Mouse (Mus musculus) WW6 (cell line): Measurements from ENCODE around the gene Adcy10.

Experiments used
- DNase-seq: peaks from one replicate; pipeline ENCODE4 v3.0.0-alpha.2; 2013; ENCODE audit warnings: low read depth, low spot score

The Adcy10 gene

DNA sequence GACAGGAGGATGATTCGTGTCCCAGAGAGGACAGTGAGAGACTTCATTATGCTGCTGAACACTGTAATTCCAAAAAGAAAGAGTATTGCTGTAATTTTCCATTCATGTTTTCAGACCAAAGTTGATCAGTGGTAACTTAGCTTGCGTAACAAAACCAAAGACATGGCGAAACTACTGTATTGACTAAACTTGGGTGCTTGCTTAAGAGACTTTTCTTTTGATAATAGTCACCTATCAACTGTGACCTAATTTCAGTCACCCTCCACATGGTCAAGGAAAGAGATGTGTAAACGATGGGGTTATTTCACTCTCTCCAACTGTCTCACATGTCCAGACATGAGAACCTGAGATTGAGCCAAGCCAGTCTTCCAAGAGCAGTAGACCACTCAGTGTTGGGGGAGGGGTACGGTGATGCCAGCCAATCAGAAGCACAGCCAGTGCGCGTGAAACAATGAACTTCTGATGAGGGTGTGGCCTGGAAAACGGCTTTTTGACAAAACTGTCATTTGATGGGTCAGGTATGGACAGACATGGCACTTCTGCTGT, at the start of gene Adcy10:
Adcy10 (plus strand) TSS at position 496 of the 546 bp plus-strand sequence.
- DNase-seq = no peak

DNA sequence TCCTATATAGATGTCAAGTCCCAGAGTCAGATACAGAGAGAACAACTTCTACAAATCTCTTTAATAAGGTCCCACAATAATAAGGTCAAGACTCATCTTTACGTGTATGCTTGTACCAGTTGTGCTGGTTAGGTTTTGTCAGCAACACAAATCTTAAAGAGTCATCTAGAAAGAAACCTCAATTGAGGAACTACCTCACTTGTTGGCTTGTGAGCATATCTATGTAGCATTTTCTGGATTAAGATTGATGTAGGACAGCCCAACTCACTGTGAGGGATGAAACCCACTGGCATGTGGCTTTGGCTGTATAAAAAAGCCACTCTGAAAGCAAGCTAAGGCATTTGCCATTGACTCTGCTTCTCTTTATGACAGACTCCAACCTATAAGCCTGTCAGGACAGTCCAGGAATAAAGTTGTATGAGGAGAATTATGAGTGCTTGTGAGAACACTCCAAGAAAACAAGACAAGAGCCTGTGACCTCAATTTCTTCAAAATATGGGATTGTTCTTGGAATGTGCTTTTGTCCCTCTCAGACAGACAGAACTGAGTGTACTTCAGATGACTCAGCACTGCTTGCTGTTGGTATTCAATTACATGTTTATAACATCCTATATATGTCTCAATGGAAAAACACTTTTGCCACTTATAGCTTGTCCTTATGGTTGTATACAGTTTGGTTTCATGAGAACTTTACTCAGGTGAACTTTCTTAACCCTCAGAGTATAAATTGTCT, 46.5 kb upstream of the Adcy10 start:
- DNase-seq = no peak

DNA sequence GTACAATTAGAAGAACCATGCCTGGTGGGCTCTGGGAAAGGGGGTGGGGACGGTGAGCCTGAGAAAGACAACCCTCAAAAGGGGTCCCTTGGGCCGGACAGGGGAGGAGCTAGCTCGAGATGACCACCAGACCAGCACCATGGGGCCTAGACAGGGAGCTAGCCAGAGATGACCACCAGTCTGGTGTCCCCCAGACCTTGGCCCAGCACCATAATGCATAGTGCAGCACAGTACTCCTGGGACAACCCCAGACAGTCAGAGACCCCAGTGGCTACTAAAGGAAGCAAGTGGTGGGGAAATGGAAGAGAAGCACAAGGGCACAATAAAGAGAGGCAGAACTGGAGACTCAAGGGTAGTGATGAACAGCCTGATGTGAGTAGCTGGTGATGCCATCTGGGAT, 44.2 kb upstream of the Adcy10 start:
- DNase-seq = no peak

DNA sequence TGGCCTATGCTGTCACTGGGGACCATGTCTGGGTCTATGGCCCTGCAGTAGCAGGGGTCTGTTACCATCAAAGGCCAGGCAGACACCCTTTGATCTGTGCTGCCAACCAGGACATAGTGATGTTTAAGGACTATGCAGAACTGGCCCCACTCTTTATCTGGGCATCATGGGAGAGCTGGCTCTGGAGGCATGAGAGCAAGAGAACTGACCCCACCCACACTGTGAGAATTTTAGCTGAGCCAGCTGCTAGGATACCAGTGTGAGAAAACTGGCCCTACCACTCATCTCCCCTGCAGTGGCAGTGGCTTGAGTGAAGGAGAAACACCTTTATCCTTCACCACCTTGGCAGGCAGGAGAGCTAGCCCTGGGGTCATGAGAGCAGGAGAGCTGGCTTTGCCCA, 43.8 kb upstream of the Adcy10 start:
- DNase-seq = no peak

DNA sequence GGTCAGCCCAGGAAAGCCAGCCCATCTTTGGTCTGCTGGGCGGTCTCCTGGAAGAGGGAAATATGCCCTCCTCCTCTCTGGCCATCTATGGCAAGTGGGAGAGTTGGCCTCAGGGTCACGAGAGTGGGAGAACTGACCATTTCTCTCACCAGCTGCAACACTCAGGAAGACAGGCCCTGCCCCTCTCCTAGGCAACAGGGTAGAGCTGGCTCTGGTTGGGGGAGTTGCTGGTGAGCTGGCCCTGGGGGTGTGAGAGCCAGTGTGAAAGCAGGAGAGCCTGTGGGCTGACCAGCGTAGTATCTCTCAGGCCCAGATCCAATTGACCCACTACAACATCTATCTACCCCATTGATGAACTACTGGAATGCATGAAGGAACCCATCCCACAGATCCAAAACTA, 43.3 kb upstream of the Adcy10 start:
- no peak for DNase-seq

DNA sequence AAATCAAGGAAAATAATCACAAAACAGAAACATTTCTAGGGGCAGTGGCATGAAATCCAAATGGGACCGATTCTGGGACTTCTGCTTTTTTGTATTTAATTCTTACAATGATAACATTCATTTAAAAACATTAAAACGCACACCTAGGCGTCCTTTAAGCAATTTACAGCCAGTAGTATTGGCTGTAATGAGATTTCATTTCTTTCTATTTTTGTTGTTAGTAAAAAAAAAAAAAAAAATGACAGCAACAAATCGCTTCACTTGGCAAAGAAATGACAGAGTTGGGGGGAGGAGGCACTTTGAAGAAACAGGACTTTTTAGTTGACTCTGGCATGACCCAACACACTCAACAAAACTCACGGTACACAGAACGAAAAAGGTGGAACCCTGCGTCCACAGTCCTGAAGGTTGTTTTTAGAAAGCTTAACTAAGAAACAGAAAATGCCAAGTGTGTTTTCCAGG, 25.9 kb upstream of the Adcy10 start:
- DNase-seq = no peak

DNA sequence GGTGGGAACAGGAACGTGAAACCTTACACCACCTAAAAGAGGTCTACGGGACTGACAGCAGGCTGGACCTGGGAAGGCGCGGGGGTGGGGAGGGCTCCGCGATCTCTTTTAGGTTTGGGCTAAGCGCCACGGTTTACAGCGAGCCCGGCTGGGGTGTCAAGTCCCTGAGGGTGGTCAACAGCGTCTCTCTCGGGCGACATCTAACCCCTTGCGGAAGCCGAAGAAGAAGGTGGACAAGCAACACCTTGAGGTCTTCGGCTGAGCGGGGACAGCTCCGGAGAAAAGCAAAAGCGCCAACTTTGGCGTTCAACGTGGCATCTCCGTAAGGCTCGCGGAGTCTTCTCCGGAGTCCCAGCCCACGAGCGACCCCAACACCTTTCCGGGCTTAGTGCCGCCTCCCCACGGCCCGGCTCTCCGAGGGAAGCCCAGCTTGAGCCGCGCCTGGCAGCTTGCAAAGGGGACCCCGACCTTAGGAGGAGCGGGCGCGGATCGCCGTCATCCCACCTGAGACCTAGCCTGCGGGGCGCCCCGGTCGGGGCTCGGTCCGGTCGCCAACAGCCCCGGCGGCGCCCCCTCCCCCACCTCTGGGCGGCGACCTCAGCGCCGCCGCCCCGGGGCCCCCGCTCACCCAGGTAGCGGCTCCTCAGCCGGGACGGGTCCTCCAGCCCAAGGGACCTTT, 25.3 kb upstream of the Adcy10 start:
- peak; percentile 20 for DNase-seq

DNA sequence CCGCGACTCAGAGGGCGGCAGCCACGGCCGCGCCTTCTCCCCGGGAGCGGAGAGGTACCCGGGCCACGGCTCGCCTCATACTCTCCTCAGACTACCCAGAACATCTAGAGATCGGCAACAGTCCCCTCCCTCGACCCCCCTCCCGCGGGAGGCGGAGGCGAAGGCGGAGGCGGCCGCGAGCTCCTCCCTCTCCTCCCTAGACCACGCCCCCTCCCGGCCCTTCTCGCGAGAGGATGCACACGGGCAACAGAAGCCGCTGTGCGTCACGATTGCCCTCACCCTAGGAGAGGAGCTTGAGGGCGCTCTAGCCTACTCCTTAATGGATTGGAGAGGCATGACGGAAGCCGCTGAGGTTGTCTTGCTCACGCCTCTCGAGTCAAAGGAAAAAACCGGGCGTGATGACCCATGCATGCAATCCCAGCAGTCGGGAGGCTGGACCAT, 24.6 kb upstream of the Adcy10 start, which contains the start of the genes Dcaf6 and Mpc2:
Dcaf6 (minus strand) TSS at position 116 of the 441 bp plus-strand sequence.
Mpc2 (plus strand) TSS at position 278 of the 441 bp plus-strand sequence.
- DNase-seq = peak; percentile 91

DNA sequence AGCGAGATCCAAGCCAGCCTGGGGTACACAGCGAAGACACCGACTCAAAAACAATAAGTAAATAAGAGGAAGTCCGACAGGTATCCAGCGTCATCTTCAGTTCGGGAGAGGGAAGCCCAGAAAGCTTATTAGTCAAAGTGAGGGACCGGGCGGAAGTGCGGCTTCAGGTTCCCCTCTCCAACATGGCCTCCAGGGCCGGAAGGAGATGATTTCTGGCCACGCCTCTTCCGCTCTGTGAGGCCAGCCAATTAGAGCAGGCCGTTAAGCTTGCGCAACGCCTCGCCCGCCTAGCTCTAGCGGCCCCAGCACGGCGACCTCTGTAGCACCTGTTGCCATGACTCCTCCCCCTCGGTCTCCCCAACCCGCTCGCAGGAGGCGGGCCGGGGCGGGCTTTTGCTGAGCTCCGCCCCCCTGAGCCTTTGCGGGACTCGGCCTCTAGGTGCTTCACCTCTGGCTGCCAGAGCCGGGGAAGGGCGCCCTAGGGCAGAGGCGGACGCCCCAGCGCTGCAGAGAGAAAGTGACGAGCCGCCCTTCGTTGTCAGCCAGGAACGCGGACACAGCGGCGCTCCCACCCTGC, 24.1 kb upstream of the Adcy10 start:
- peak; percentile 97 for DNase-seq

DNA sequence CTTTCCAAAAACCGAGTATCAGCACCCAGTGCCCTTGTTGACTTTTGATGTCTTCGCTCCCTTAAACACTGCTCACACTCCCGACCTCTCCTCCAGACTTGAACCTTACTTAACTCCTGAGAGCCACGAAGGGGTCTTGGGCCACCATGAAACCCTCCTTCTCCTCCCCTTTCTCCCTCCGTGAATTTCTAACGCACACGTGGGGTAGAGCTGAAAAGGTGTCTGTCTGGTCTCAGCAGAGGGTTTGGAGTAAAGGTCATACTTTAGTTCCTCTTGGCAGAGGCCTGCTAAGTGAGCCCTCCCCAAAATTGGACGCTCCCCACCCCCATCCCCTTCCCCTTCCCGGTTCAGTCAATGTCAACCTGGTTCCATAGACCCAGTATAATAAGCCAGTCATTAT, 23.3 kb upstream of the Adcy10 start:
- no peak for DNase-seq

DNA sequence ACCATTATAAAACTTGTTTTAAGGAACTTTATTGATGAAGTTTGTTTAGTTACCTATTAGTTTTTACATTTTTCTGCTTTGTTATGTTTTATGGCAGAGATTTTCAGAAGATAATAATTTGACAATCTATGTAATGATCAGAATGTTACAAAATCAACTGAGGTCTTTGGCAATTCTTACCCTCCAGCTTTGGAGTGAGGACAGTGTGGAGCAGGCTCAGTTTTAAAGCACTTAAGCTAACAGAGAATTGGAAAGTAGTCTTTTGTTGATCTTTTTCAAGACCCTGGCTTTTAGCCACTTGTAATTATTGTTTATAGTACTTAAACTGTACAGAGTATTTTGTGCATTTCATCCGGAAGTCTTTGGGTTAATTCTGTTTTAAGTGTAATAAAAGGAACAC, 22.1 kb upstream of the Adcy10 start:
- no peak for DNase-seq

DNA sequence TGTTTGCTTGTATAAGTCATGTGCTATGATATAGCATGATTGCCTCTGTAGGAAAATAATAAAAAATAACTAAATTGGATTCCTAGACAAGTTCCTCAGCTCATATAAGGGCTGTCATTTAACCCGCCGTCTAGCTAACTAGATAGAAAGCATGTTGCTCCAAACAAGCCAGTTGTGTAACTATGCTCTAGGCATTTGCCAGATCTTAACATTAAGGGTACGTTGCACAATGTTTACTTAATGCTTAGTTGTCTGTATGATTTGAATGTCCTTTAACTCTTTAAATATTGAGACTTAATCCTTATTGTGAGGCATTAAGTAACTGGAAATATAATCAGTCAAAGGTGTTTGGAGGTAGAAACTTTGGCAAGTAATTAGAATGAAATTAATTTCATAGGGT, 20.4 kb upstream of the Adcy10 start:
- no peak for DNase-seq

DNA sequence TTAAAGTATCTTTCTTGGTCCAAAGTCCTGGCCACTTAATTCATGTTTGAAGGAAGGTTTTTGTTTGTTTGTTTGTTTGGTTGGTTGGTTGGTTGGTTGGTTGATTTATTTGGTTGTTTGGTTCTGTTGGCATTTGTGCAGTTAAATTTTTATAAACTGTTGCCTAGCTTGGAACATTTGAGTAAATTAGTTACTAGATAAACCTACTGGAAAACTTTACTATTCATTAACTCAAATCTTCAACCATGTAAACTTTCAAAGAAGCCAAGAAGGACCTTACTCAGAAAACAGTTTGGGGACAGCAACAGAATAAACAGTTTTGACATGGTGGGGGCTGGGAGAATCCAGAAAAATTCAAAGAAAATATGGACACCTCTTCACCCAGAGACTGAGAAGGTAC, 16.0 kb upstream of the Adcy10 start:
- DNase-seq = no peak

DNA sequence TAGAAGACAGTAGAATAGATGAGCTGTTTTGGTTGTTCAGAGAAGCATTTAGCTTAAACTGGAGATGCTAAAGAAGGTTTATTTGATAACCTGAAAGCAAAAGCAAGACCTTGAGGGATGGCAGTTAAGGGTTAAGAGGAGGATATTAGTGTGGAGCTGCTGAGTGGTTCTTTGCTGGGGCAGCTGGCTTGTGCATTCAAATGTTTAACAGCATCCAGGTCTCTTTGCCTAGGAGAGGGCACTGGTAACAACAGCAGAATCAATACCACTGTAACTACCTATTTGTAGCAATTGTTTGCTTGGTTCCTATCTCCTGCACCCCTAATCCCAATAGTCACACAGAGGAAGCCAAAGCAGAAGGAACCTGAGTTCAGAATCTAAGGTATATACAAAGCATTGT, 15.3 kb upstream of the Adcy10 start:
- no peak for DNase-seq

DNA sequence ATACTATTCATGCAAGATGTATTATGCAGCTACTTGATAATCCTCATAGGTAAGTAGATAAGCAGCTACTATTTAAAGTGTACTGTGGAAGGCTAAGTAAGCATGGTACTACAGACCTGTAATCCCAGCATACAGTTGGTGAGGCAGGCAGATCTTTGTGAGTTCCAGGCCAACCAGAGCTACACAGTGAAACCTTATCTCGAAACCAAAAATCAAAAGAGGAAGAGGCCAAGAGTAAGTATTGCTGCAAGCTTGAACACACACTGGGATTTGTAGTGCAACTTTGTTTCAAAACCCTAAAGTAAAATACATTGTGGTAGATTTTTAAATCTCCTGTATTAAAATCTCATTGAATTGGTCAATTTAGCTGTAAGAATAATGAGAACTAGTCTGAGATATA, 13.5 kb upstream of the Adcy10 start:
- DNase-seq = no peak

DNA sequence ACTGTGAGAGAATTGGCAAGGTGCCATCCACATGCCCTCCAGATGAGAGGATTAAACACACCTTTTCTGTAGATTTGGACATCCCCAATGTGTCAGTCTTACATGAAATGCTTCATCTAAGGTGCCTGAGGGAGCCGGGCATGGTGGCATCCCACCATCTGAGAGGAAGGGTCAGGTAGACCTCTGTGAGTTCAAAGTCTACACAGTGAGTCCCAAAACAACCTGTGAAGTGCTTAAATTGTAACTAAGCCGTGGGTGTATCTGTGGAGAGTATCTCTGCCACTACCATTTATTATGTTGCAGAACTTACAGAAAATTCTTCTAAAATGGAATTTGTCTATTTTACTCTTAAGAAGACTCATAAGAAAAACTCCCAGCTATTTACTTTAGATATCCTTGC, 1.1 kb downstream of the Adcy10 start:
- no peak for DNase-seq

DNA sequence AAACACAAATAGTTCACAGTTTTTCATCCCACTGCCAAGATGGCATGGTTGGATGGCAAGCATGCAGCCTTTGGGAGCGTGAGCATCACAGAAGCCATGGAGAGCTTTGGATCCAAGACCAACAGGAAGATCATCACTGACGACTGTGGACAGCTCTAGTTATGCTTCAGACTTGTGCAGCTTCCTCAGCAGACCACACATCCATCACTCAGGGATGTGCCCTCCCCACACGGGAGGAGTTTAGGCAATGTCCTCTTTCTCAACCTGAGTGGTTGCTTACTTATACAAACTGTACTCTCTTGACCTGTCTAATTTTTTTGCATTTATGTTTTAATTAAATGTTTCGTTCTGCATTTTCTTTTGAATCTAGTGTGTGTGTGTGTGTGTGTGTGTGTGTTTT, 4.2 kb downstream of the Adcy10 start:
- no peak for DNase-seq

DNA sequence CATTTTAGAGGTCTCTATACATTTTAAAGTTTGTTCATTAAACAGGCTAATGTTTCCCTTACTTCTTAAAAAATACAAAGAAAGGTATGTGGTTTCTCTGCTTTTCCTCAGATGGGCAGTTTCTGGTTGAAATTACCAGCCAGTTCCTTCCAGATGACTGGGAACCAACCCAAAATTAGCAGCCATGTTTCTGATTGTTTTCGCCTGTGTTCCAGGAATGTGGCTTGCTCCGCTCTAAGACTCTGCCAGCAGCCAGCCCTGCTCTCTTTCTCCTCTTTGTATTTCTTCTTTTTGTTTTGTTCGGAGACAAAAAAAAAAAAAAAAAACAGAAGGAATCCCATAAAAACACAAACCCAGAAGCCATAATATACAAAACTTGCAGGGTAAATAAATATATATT, 13.9 kb downstream of the Adcy10 start:
- DNase-seq = no peak

DNA sequence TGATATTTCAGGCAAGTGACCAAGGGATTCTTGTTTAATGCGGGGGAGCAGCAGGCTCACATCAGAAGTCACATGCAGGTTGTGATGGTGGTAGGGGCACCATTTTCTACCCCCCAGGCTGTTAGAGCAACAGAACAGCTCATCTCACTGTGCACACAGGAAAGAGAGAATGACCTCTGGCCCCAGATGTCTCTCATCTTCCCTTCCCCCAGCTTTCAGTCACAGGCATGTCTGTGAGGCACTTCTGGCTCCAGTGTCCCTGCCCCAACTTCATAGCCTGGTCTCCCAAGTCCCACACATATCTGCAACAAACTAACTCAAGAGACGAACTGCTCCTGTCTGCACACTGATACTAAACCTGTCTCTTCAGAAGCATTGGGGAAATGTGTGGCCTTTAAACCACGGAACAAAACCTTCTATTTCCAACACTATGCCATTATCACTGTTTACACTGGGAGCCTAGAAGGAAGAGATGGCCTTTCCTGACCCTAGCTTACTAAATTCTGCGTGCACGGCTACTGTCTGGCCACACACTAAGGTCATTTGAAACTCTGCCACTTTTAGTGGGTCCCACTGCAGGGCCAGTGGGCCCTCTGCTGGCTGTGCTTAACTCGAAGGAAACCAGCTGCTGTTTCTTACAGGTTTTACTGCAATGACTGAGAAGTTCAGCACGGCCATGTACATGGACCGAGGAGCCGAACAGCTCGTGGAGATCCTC, 18.5 kb downstream of the Adcy10 start:
- no peak for DNase-seq

DNA sequence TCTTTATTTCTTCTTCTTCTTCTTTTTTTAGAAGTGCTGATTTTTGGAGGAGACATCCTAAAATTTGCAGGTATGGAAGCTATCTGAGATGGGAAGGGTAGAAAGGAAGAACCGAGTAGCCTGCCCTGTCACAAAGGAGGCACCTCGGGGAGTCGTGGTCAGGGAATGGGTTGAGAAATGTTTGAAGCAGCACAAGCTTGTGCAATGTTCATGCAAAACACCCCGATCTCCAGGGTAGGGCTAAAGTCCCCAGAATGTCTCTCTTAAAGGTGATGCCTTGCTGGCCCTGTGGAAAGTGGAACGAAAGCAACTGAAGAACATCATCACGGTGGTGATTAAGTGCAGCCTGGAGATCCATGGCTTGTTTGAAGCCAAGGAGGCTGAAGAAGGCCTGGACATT, 21.3 kb downstream of the Adcy10 start:
- no peak for DNase-seq

DNA sequence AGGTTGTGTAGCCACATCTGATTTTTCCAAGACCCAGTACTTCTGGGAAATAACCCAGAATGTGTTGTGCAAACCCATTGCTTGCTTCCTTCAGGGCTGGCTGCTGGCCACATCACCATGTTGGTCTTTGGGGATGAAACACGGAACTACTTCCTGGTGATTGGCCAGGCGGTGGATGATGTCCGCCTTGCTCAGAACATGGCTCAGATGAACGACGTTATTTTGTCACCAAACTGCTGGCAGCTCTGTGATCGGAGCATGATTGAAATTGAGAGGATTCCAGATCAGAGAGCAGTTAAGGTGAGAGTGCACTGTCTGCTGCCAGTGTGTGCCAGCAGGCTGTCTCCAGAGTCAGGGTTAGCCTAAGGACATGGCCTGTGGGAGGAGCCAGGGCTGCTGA, 25.2 kb downstream of the Adcy10 start:
- no peak for DNase-seq

DNA sequence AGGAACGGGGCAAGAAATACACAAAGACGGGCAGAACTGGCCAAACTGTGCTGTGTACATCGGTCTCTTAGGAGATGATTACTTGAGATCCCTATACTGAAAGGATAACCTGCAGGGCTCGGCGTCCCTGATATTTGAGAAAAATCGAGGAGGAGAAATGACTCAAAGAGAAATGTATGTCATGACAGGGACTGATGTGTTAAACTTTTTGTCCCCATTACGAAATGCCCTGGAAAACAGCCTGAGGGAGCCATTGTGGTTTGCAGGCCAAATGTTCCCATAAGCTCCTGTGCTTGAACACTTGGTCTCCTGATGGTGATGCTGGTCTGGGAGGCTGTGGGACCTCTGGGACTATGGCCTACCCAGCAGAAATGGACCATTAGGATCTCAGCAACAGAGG, 35.7 kb downstream of the Adcy10 start:
- DNase-seq = no peak
